Mouse (Mus musculus): ENCODE results near the gene Suv39h1.

DNA sequence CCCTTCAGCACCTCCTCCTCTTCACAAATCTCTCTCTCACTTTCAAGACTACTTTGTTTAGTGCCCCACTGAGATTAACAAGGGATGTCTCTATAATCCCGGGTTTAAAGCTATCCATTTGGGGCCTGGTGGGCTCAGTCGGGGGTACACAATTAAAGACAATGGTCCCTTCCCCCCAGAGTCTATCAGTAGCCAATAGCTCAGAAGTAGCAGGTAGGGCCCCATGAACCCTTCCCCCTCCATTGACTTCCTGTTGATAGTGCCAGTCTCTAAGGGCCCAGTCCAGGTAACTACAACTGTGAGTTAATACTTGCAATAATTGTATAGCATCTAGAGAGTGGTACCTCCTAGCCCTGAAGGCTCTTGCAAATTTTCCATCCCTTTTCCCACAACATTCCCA, 61.4 kb downstream of the Suv39h1 start:
- TF ChIP-seq CTCF (IDR thresholded peaks at IDR 0.05), result no peak
- TF ChIP-seq POLR2A (IDR thresholded peaks at IDR 0.05; ENCODE audit: insufficient read depth, low read depth, low read length), result no peak

All from heart, adult 2 months (tissue).